Mouse (Mus musculus) heart, postnatal 36 days (tissue): ENCODE measurements around the gene Bend6. TPM values are rescaled to one million over a fixed set of nuclear protein-coding genes. Genes with fewer than 3 reads are reported as not detected.

ENCODE experiments used
- DNase-seq, 2 experiments: peaks; one replicate each; pipeline ENCODE4 v3.0.0; 2021 to 2022
- intact Hi-C: fragments of 180-260 bp; cut with DNase I; formaldehyde crosslinking; loops from one replicate; pipeline ENCODE4 v1.15.1; 2025
- total RNA-seq, 2 experiments: library from RNA; stranded (reverse); gene quantifications; 2 replicates each; pipeline ENCODE4 v1.2.3; 2021

Bend6 gene
- total RNA-seq, 2 experiments from 2014 or later, result 2.1 to 2.2 TPM

DNA sequence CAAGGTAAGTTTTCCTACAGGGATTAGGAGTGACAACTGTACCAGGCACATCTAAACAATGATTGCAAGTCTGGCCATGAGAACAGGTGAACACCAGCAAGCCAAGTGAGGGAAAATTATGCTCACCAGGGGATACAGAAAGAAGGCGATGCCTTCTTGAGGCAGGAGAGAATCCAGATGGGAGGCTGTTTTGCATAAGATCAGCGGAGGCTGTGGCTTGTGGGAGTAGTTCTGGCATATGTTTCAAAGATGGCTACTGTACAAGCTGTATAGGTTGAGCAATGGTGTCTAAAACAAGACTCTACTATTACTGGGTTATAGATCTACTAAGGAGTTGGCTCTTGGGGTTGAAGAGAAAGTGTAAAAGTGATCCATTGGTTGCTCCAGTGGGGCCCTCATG lies 89.7 kb downstream of the Bend6 start:
- intact Hi-C loops, result loop anchor here (10.0 kb wide), 1 partner anchor 617 kb away; the partner anchor contains the start of genes Ccdc115 and Imp4
- no peak for DNase-seq

GRCm38 (mm10) chr1:33813868-33814794 lies 93.5 kb downstream of the Bend6 start, which contains the start of gene Zfp451:
TSS of gene Zfp451 (minus strand) at chr1:33814595.
- DNase-seq, result peak; percentile 89 to 90
- intact Hi-C loops, result loop anchor here (5.0 to 10.0 kb wide), 3 partner anchors 57 to 621 kb away; partner anchors contain the start of genes Bag2, Ccdc115, Imp4 and Prim2

DNA sequence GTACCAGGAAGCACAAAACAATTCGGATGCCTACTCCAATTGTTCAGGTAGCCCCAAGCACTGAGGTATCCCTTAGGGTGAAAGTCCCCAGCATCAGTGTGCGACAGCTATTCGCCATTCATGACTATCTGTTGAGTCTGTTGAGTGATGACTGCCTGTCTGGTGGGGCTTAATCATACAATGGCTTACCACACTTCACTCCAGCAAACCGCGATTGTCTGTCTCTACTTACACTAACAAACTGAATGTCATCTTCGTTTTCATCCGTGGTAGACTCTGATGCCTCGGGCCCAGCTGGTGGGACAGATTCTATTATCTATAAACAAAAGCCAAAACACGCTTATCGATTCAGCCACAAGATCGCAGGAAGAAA lies 94.1 kb downstream of the Bend6 start:
- intact Hi-C loops, result loop anchor here (5.0 to 10.0 kb wide), 3 partner anchors 56 to 621 kb away; partner anchors contain the start of genes Bag2, Ccdc115, Imp4 and Prim2
- no peak for DNase-seq

DNA sequence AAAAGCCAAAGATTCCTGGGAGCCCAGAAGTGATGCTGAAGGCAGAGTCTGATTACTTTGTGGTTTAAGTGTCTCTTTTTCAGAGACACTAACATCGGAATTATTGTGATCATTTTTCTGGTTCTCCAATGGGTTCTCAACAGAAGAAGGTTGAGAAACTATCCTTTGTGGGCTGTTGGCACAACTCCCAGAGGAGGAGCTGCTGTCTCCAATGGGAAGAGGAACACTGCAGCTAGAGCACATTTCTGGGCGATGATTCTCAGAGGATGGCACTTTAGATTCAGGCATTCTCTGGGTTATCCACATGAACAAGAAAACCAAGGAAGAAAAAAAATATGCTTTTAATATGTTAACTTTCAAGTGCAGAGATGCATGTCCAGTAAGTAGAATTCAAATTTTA lies 104.3 kb downstream of the Bend6 start:
- intact Hi-C loops, result no loop called here
- no peak for DNase-seq

Other genes with a start within 250 kb of the Bend6 start
- 1 to 10 TPM; 2.4 TPM for gene Prim2, start 238.0 kb downstream of the Bend6 start, total RNA-seq
- gene Rab23, start 187.9 kb downstream of the Bend6 start, total RNA-seq, result 1 to 10 TPM; 6.2 to 6.3 TPM
- 10 to 100 TPM; 32.7 to 33.2 TPM for gene Bag2, start 150.0 kb downstream of the Bend6 start, total RNA-seq
- 10 to 100 TPM; 13.5 to 16.2 TPM for gene Zfp451, start 93.2 kb downstream of the Bend6 start, total RNA-seq
- gene Dst, start 409 bp upstream of the Bend6 start, total RNA-seq, result 100 to 1,000 TPM; 392 to 396 TPM